Mouse (Mus musculus) lung, embryonic 14.5 days (tissue): ENCODE data around the gene Nvl. TPM values are rescaled to one million over a fixed set of nuclear protein-coding genes. Genes with fewer than 3 reads are reported as not detected.

Source experiments
- ATAC-seq: fragments of 200-750 bp; cut with Nextera tagmentation; 2 replicates; pipeline ENCODE4 v1.8.0; 2017; ENCODE audit warnings: mild to moderate bottlenecking, moderate TSS enrichment, moderate library complexity; ENCODE audit not compliant: insufficient read depth
- DNase-seq: peaks from one replicate; pipeline ENCODE4 v3.0.0-alpha.2; 2015
- H3K27ac ChIP-seq: fragments of 300-500 bp; sonication (generic); 2 replicates; pipeline ENCODE4 v1.5.1; 2014; ENCODE audit warnings: low read depth, mild to moderate bottlenecking, moderate library complexity
- H3K27me3 ChIP-seq: fragments of 300-500 bp; sonication (generic); 2 replicates; pipeline ENCODE4 v1.6.1; 2014; ENCODE audit warnings: low read length, control low read depth; ENCODE audit not compliant: insufficient read depth
- H3K36me3 ChIP-seq: fragments of 300-500 bp; sonication (generic); 2 replicates; pipeline ENCODE4 v1.6.1; 2014; ENCODE audit warnings: control low read depth; ENCODE audit not compliant: insufficient read depth
- H3K4me1 ChIP-seq: fragments of 300-500 bp; sonication (generic); 2 replicates; pipeline ENCODE4 v1.6.1; 2014; ENCODE audit warnings: antibody characterized with exemption, control low read depth; ENCODE audit not compliant: insufficient read depth
- H3K4me2 ChIP-seq: fragments of 300-500 bp; sonication (generic); 2 replicates; pipeline ENCODE4 v1.6.1; 2014; ENCODE audit warnings: mild to moderate bottlenecking
- H3K4me3 ChIP-seq: fragments of 300-500 bp; sonication (generic); 2 replicates; pipeline ENCODE4 v1.5.1; 2014; ENCODE audit warnings: low read depth, low read length
- H3K9ac ChIP-seq: fragments of 300-500 bp; sonication (generic); 2 replicates; pipeline ENCODE4 v1.6.1; 2014
- H3K9me3 ChIP-seq: fragments of 300-500 bp; sonication (generic); 2 replicates; pipeline ENCODE4 v1.6.1; 2016; ENCODE audit warnings: low read depth, low read length, control low read depth
- CTCF ChIP-seq: IDR thresholded peaks from 2 replicates; pipeline ENCODE4 v1.5.1; 2016; ENCODE audit warnings: antibody characterized with exemption, low read depth
- WGBS: fragments of 180-500 bp; shearing (Covaris S2); extraction: QIAGEN DNeasy Blood & Tissue Kit; methylation state at CpG from one replicate; pipeline ENCODE4 v1.1.7; 2014; 5-methylcytosine and 5-hydroxymethylcytosine counted together
- polyA plus RNA-seq: library from polyadenylated mRNA; unstranded; fragments of >200 nt; fragmentation: Nextera tagmentation; extraction: Ambion mirVana; gene quantifications from 2 replicates; pipeline ENCODE4 v1.2.1, GENCODE M21; 2014

Gene Nvl
- polyA plus RNA-seq, 1 experiment from 2014 or later = 44.2 TPM

DNA sequence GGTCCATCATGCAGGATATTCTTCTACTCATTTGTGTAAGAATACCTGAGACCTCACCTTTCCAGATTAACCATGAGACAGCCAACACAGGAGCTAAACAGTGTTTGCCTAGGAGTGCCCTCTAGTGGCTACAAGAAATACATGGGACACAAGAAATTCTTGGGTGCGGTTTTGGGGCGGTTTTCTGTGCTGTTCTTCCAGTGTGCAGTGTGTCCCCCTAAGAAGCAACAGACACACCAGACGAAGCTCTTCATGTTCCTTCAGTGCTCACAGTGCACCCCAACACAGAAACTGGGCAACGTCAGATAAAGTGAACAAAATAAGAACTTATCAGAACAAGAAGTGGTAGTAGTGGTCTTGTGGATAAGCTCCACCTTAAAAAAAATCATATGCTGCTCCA is 104.4 kb downstream of the Nvl start:
- Histone ChIP-seq H3K27me3 (no peaks in the 10 kb centered on the region), H3K9me3 (no peaks in the 10 kb centered on the region), H3K9ac (no peak overlapping the region), H3K4me3 (no peak overlapping the region), H3K36me3 (no peaks in the 10 kb centered on the region), H3K27ac (no peak overlapping the region), H3K4me1 (no peaks in the 10 kb centered on the region), H3K4me2 (no peak overlapping the region)
- TF ChIP-seq CTCF = peak; percentile 79
- peak; percentile 77 for DNase-seq
- 13% methylated on average over 4 of the region's 4 CpGs for WGBS
- no peak for ATAC-seq

GRCm38 (mm10) chr1:181037623-181038022 is 106.4 kb downstream of the Nvl start:
- no peak overlapping the region for H3K9ac ChIP-seq
- H3K9me3 ChIP-seq = no peaks in the 10 kb centered on the region
- no peaks in the 10 kb centered on the region for H3K36me3 ChIP-seq
- 55% methylated on average over 4 of the region's 4 CpGs for WGBS
- DNase-seq = no peak
- no peak overlapping the region for H3K4me3 ChIP-seq
- H3K4me1 ChIP-seq = no peaks in the 10 kb centered on the region
- H3K27ac ChIP-seq = no peak overlapping the region
- no peak for ATAC-seq
- no peak for TF ChIP-seq CTCF
- H3K27me3 ChIP-seq = no peaks in the 10 kb centered on the region
- no peak overlapping the region for H3K4me2 ChIP-seq

Other genes starting within 250 kb of the Nvl start
- gene Pycr2, start 239.9 kb downstream of the Nvl start, polyA plus RNA-seq = 83.7 and 92.5 TPM in 2 replicates
- gene Lefty1, start 209.2 kb downstream of the Nvl start, polyA plus RNA-seq = 1.1 TPM in 2 replicates
- gene Tmem63a, start 201.9 kb downstream of the Nvl start, polyA plus RNA-seq = 10.4 and 10.9 TPM in 2 replicates
- gene Ephx1, start 123.3 kb downstream of the Nvl start, polyA plus RNA-seq = 3.6 and 4.0 TPM in 2 replicates
- gene 9130409I23Rik, start 93.0 kb downstream of the Nvl start, polyA plus RNA-seq = 0.09 TPM in 1 of 2 replicates, not detected in the other
- 103 and 105 TPM in 2 replicates for gene Cnih4, start 489 bp upstream of the Nvl start, polyA plus RNA-seq
- 43.7 and 47.3 TPM in 2 replicates for gene Wdr26, start 67.8 kb upstream of the Nvl start, polyA plus RNA-seq
- gene Cnih3, start 208.4 kb upstream of the Nvl start, polyA plus RNA-seq = 0.18 TPM in 1 of 2 replicates, not detected in the other